ENCODE assay signal across 8 mouse cellular contexts in genomic region chr16:30252003-30252418, GRCm38 (mm10). TPM values are rescaled to one million over a fixed set of nuclear protein-coding genes. Genes with fewer than 3 reads are reported as not detected.
DNase-seq lines count a peak whose midpoint lies in the region; ATAC-seq and TF ChIP-seq lines count a peak whose summit lies in the region.

No protein-coding gene starts in this region.

- peaks cover 3% of the 10 kb centered on the region for H3K27me3 ChIP-seq in hindbrain, embryonic 11.5 days (ENCODE audit: control insufficient read depth, insufficient read depth, low read length)
- no peaks in the 10 kb centered on the region for H3K27me3 ChIP-seq in lung, postnatal 0 days (replicated peaks; ENCODE audit: insufficient read depth, low read length)

- ATAC-seq in frontal cortex, adult (ENCODE audit: low TSS enrichment) = peak; percentile 78
- ATAC-seq in hindbrain, embryonic 11.5 days (ENCODE audit: low FRiP score) = 0 out of 2 replicates have a peak, but pooled peaks have one; percentile 27
- peak; percentile 80 for ATAC-seq in lung, postnatal 0 days

- no peak overlapping the region for H3K27ac ChIP-seq in hindbrain, embryonic 11.5 days (ENCODE audit: low read depth, low read length)
- no peak overlapping the region for H3K27ac ChIP-seq in lung, postnatal 0 days (ENCODE audit: low read length)

- peak; percentile 88 for DNase-seq in MN1 (ENCODE audit: low spot score)
- peak; percentile 24 for DNase-seq in cerebellum, adult 9-10 months
- DNase-seq in hindbrain, embryonic 11.5 days (ENCODE audit: low spot score) = peak; percentile 87
- peak; percentile 76 to 84 for DNase-seq in layer of hippocampus, postnatal 10 days (ENCODE audit: low spot score in 2 of 2)
- peak; percentile 87 for DNase-seq in lung, postnatal 0 days (ENCODE audit: low spot score)
- DNase-seq in ovary, postnatal 10 days (ENCODE audit: low spot score) = peak; percentile 70
- peak; percentile 75 to 90 for DNase-seq in thymus, postnatal 10 days (ENCODE audit: low spot score in 2 of 2)

- peak; percentile 100 for TF ChIP-seq CTCF in lung, postnatal 0 days (IDR thresholded peaks at IDR 0.05)

- H3K9me3 ChIP-seq in hindbrain, embryonic 11.5 days (ENCODE audit: control insufficient read depth, low read length) = no peaks in the 10 kb centered on the region
- no peaks in the 10 kb centered on the region for H3K9me3 ChIP-seq in lung, postnatal 0 days (ENCODE audit: low read length)

- H3K9ac ChIP-seq in hindbrain, embryonic 11.5 days (ENCODE audit: low read depth, low read length) = no peak overlapping the region
- no peak overlapping the region for H3K9ac ChIP-seq in lung, postnatal 0 days (replicated peaks; ENCODE audit: low read depth)

- 0 out of 2 replicates have a peak overlapping the region, but pooled peaks have one; percentile 6 for H3K4me2 ChIP-seq in hindbrain, embryonic 11.5 days (replicated peaks; ENCODE audit: low read depth, low read length)
- H3K4me2 ChIP-seq in lung, postnatal 0 days (replicated peaks; ENCODE audit: low read depth, low read length) = peak overlapping the region; percentile 39

- H3K4me3 ChIP-seq in hindbrain, embryonic 11.5 days (ENCODE audit: low read depth, low read length) = no peak overlapping the region
- H3K4me3 ChIP-seq in lung, postnatal 0 days (ENCODE audit: low read depth, low read length) = no peak overlapping the region

- TF ChIP-seq EP300 in lung, postnatal 0 days (IDR thresholded peaks at IDR 0.05) = no peak

- H3K36me3 ChIP-seq in hindbrain, embryonic 11.5 days (ENCODE audit: control insufficient read depth, insufficient read depth, low read length) = no peaks in the 10 kb centered on the region
- no peaks in the 10 kb centered on the region for H3K36me3 ChIP-seq in lung, postnatal 0 days (ENCODE audit: insufficient read depth, low read length)

- no peaks in the 10 kb centered on the region for H3K4me1 ChIP-seq in hindbrain, embryonic 11.5 days (replicated peaks; ENCODE audit: control insufficient read depth, insufficient read depth, low read length)
- no peaks in the 10 kb centered on the region for H3K4me1 ChIP-seq in lung, postnatal 0 days (ENCODE audit: insufficient read depth, low read depth, low read length)

- 2% methylated on average over 21 of the region's 21 CpGs for WGBS in hindbrain, embryonic 11.5 days
- WGBS in lung, postnatal 0 days = 2% methylated on average over 21 of the region's 21 CpGs

RNA-seq across cellular contexts. Expression of gene Cpn2, which starts 15.3 kb away (rescaled TPM):
- not detected in 2 replicates for polyA plus RNA-seq in hindbrain, embryonic 11.5 days (2014; fragmentation: Nextera tagmentation; extraction: Ambion mirVana)
- not detected for total RNA-seq in layer of hippocampus, postnatal 10 days (2021)
- 0.06 and 0.10 TPM in 2 replicates for polyA plus RNA-seq in lung, postnatal 0 days (2015; fragmentation: Nextera tagmentation; extraction: Ambion mirVana)

RNA-seq across cellular contexts. Expression of gene Lrrc15, which starts 31.0 kb away (rescaled TPM):
- polyA plus RNA-seq in hindbrain, embryonic 11.5 days (2014; fragmentation: Nextera tagmentation; extraction: Ambion mirVana) = 0.91 and 1.1 TPM in 2 replicates
- total RNA-seq in layer of hippocampus, postnatal 10 days (2021) = under 1 TPM; 0.13 to 0.16 TPM
- polyA plus RNA-seq in lung, postnatal 0 days (2015; fragmentation: Nextera tagmentation; extraction: Ambion mirVana) = 1.4 and 2.0 TPM in 2 replicates

RNA-seq across cellular contexts. Expression of gene Gp5, which starts 58.6 kb away (rescaled TPM):
- polyA plus RNA-seq in hindbrain, embryonic 11.5 days (2014; fragmentation: Nextera tagmentation; extraction: Ambion mirVana) = 1.3 and 2.4 TPM in 2 replicates
- 1 to 10 TPM; 1.7 to 2.1 TPM for total RNA-seq in layer of hippocampus, postnatal 10 days (2021)
- 3.5 and 4.4 TPM in 2 replicates for polyA plus RNA-seq in lung, postnatal 0 days (2015; fragmentation: Nextera tagmentation; extraction: Ambion mirVana)

Comparison
In these comparisons a context has a peak if more than half of its experiments do, and no peak if none do; other contexts are left out.
1. DNase-seq: peak in every context shown above with its lines; median percentile 88 in MN1; 87 in hindbrain, embryonic 11.5 days; 87 in lung, postnatal 0 days; 82 in thymus, postnatal 10 days; 80 in layer of hippocampus, postnatal 10 days; 70 in ovary, postnatal 10 days; 24 in cerebellum, adult 9-10 months.
2. ATAC-seq: peak in every context shown above with its lines; median percentile 80 in lung, postnatal 0 days; 78 in frontal cortex, adult; 27 in hindbrain, embryonic 11.5 days.